Mouse (Mus musculus) adrenal gland, adult 10 weeks (tissue): ENCODE measurements around the gene Tceanc2. TPM values are rescaled to one million over a fixed set of nuclear protein-coding genes. Genes with fewer than 3 reads are reported as not detected.

Experiments used
- polyA plus RNA-seq: library from polyadenylated mRNA; stranded (reverse); fragments of 350-450 nt; fragmentation: Illumina TruSeq; extraction: RNeasy Lipid Tissue Mini Kit (QIAGEN cat#74804); gene quantifications from one replicate; pipeline ENCODE4 v1.2.3, GENCODE M21; 2014; ENCODE audit warnings: low read depth, low replicate concordance

The Tceanc2 gene
- polyA plus RNA-seq, result 46.5 TPM

GRCm38 (mm10) chr4:107178830-107179490 is at the start of gene Tceanc2:
Gene Tceanc2 (minus strand): TSS chr4:107179116.

DNA sequence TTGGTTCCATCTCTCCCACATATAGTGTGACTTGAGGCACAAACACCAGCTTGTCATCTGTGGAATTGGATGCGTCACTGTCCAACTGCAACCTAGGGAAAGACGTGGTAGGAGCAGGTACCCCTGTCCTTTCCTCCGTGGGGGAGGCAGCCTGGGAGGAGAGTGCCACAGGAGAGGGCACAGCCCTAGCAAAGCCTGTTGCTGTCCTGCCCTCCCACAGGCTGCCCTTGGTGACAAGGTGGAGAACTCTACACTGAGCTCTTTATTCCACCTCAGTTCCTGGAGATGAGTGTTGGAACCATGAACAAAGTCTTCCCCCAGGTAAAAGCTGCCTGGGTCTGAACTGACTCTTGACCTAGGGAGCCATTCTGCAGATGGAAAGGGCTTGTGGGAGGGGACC is 30.0 kb upstream of the Tceanc2 start, which contains the start of gene Ldlrad1:
Gene Ldlrad1 (plus strand): TSS at position 301 of the 400 bp plus-strand sequence.

DNA sequence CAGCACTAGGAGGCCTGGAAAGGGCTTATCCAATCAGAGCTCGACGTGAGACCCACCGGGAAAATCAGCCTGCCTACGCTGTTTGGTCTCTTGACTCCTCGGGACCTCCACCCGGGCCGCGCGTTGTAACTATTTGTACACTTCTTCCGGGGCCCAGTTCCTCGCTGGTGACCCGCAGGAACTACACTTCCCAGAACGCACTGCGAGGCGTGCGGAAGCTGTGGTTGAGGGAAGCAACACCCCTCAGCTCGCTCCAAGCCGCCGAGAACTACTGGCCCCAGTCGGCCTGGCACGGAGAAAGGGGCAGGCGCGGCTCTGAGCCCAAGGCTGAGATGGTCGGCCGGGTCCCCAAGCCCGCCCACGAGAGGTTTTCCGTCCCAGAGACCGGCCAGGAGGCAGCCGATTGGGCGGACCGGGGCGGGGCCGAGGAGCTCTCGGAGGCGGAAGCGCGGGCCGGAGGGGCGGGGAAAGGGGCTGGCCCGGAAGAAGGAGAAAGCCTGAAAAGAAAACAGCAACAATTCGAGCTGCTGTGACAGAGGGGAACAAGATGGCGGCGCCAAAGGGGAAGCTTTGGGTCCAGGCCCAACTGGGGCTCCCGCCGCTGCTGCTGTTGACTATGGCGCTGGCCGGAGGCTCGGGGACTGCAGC is 610 bp downstream of the Tceanc2 start, which contains the start of gene Tmem59:
Gene Tmem59 (plus strand): TSS at position 218 of the 648 bp plus-strand sequence.

GRCm38 (mm10) chr4:107096841-107097373 is 82.0 kb downstream of the Tceanc2 start, which contains the start of gene Cdcp2:
Gene Cdcp2 (plus strand): TSS chr4:107096891.

Other genes with a start within 250 kb of the Tceanc2 start
- gene Mrpl37, start 112.2 kb downstream of the Tceanc2 start, polyA plus RNA-seq, result 36.2 TPM
- 3.1 TPM for gene Cyb5rl, start 112.1 kb downstream of the Tceanc2 start, polyA plus RNA-seq
- not detected for gene Cdcp2, start 82.2 kb downstream of the Tceanc2 start, polyA plus RNA-seq
- 1,062 TPM for gene Tmem59, start 717 bp downstream of the Tceanc2 start, polyA plus RNA-seq
- not detected for gene Ldlrad1, start 30.1 kb upstream of the Tceanc2 start, polyA plus RNA-seq
- gene Lrrc42, start 74.4 kb upstream of the Tceanc2 start, polyA plus RNA-seq, result 21.2 TPM
- gene Hspb11, start 74.5 kb upstream of the Tceanc2 start, polyA plus RNA-seq, result 54.4 TPM
- not detected for gene Dio1, start 128.1 kb upstream of the Tceanc2 start, polyA plus RNA-seq
- gene Yipf1, start 135.2 kb upstream of the Tceanc2 start, polyA plus RNA-seq, result 43.8 TPM
- gene Ndc1, start 188.7 kb upstream of the Tceanc2 start, polyA plus RNA-seq, result 27.8 TPM